Mouse (Mus musculus) liver, embryonic 16.5 days (tissue): ENCODE data around the gene Slx4ip. TPM values are rescaled to one million over a fixed set of nuclear protein-coding genes. Genes with fewer than 3 reads are reported as not detected.
A peak's percentile ranks its signal among the peaks of the same experiment; 100 is the strongest.

Experiments used
- ATAC-seq: fragments of 200-750 bp; cut with Nextera tagmentation; 2 replicates; pipeline ENCODE4 v1.8.0; 2017; ENCODE audit warnings: low read depth, mild to moderate bottlenecking, moderate number of reproducible peaks, moderate library complexity
- H3K27ac ChIP-seq: fragments of 300-500 bp; sonication (generic); 2 replicates; pipeline ENCODE4 v1.5.1; 2014; ENCODE audit warnings: mild to moderate bottlenecking, low read length
- H3K27me3 ChIP-seq: fragments of 300-500 bp; sonication (generic); 2 replicates; pipeline ENCODE4 v1.6.1; 2014; ENCODE audit warnings: low read depth, low read length, mixed read lengths; ENCODE audit not compliant: control insufficient read depth, insufficient read depth
- H3K36me3 ChIP-seq: fragments of 300-500 bp; sonication (generic); 2 replicates; pipeline ENCODE4 v1.6.1; 2014; ENCODE audit warnings: mild to moderate bottlenecking; ENCODE audit not compliant: control insufficient read depth, insufficient read depth
- H3K4me1 ChIP-seq: fragments of 300-500 bp; sonication (generic); 2 replicates; pipeline ENCODE4 v1.6.1; 2014; ENCODE audit warnings: low read depth, low read length, mixed read lengths; ENCODE audit not compliant: control insufficient read depth
- H3K4me2 ChIP-seq: fragments of 300-500 bp; sonication (generic); 2 replicates; pipeline ENCODE4 v1.6.1; 2014; ENCODE audit warnings: low read depth, low read length, mixed read lengths
- H3K4me3 ChIP-seq: fragments of 300-500 bp; sonication (generic); 2 replicates; pipeline ENCODE4 v1.5.1; 2014; ENCODE audit warnings: low read depth, mild to moderate bottlenecking, low read length
- H3K9ac ChIP-seq: fragments of 300-500 bp; sonication (generic); 2 replicates; pipeline ENCODE4 v1.6.1; 2014; ENCODE audit warnings: low read depth, low read length
- H3K9me3 ChIP-seq: fragments of 300-500 bp; sonication (generic); replicated peaks from 2 replicates; pipeline ENCODE4 v1.6.1; 2016; ENCODE audit warnings: low read length; ENCODE audit not compliant: control insufficient read depth
- WGBS: fragments of 180-500 bp; shearing (Covaris S2); extraction: QIAGEN DNeasy Blood & Tissue Kit; methylation state at CpG from one replicate; pipeline ENCODE4 v1.1.7; 2014; ENCODE audit not compliant: insufficient replicate concordance; 5-methylcytosine and 5-hydroxymethylcytosine counted together
- polyA plus RNA-seq: library from polyadenylated mRNA; unstranded; fragments of >200 nt; fragmentation: Nextera tagmentation; extraction: Ambion mirVana; gene quantifications from 2 replicates; pipeline ENCODE4 v1.2.1, GENCODE M21; 2015

The Slx4ip gene
- polyA plus RNA-seq, 1 experiment from 2014 or later: 2.7 TPM

GRCm38 (mm10) chr2:137011980-137012379, 121.0 kb downstream of the Slx4ip start:
- WGBS: 34% methylated on average over 1 of the region's 1 CpGs
- no peaks in the 10 kb centered on the region for H3K9me3 ChIP-seq
- no peaks in the 10 kb centered on the region for H3K36me3 ChIP-seq
- no peaks in the 10 kb centered on the region for H3K4me1 ChIP-seq
- no peak overlapping the region for H3K27ac ChIP-seq
- no peak overlapping the region for H3K4me2 ChIP-seq
- H3K27me3 ChIP-seq: no peaks in the 10 kb centered on the region
- no peak for ATAC-seq
- no peak overlapping the region for H3K9ac ChIP-seq
- H3K4me3 ChIP-seq: no peak overlapping the region

GRCm38 (mm10) chr2:137013151-137013550, 122.1 kb downstream of the Slx4ip start:
- Histone ChIP-seq H3K9me3 (no peaks in the 10 kb centered on the region), H3K4me3 (no peak overlapping the region), H3K9ac (no peak overlapping the region), H3K4me2 (no peak overlapping the region), H3K27ac (no peak overlapping the region), H3K27me3 (no peaks in the 10 kb centered on the region), H3K36me3 (no peaks in the 10 kb centered on the region), H3K4me1 (no peaks in the 10 kb centered on the region)
- WGBS: 70% methylated on average over 3 of the region's 3 CpGs
- ATAC-seq: peak; percentile 47; the same call in 1 of the 2 replicates

GRCm38 (mm10) chr2:137013811-137014350, 122.9 kb downstream of the Slx4ip start:
- H3K27me3 ChIP-seq: no peaks in the 10 kb centered on the region
- WGBS: 71% methylated on average over 4 of the region's 4 CpGs

GRCm38 (mm10) chr2:137014423-137014822, 123.4 kb downstream of the Slx4ip start:
- H3K27me3 ChIP-seq: no peaks in the 10 kb centered on the region
- no peaks in the 10 kb centered on the region for H3K36me3 ChIP-seq
- H3K4me1 ChIP-seq: no peaks in the 10 kb centered on the region
- H3K9me3 ChIP-seq: no peaks in the 10 kb centered on the region
- no peak overlapping the region for H3K9ac ChIP-seq
- WGBS: 87% methylated on average over 2 of the region's 2 CpGs
- H3K4me3 ChIP-seq: no peak overlapping the region
- H3K4me2 ChIP-seq: no peak overlapping the region
- H3K27ac ChIP-seq: no peak overlapping the region
- no peak for ATAC-seq

More at GRCm38 (mm10) chr2:137013811-137014350, 122.9 kb downstream of the Slx4ip start:
- H3K4me2 ChIP-seq: no peak overlapping the region
- no peak overlapping the region for H3K4me3 ChIP-seq
- H3K27ac ChIP-seq: no peak overlapping the region
- H3K36me3 ChIP-seq: no peaks in the 10 kb centered on the region
- no peak for ATAC-seq
- no peak overlapping the region for H3K9ac ChIP-seq
- no peaks in the 10 kb centered on the region for H3K4me1 ChIP-seq
- H3K9me3 ChIP-seq: no peaks in the 10 kb centered on the region

- Histone ChIP-seq H3K27ac (no peak overlapping the region), H3K4me1 (no peaks in the 10 kb centered on the region), H3K4me3 (no peak overlapping the region), H3K9ac (no peak overlapping the region), H3K36me3 (no peaks in the 10 kb centered on the region; the same call in 1 of the 2 replicates), H3K27me3 (no peaks in the 10 kb centered on the region), H3K4me2 (no peak overlapping the region), H3K9me3 (no peaks in the 10 kb centered on the region)
- 75% methylated on average over 2 of the region's 2 CpGs for WGBS
- ATAC-seq: no peak
Observed at GRCm38 (mm10) chr2:137044122-137044521, 153.1 kb downstream of the Slx4ip start.

DNA sequence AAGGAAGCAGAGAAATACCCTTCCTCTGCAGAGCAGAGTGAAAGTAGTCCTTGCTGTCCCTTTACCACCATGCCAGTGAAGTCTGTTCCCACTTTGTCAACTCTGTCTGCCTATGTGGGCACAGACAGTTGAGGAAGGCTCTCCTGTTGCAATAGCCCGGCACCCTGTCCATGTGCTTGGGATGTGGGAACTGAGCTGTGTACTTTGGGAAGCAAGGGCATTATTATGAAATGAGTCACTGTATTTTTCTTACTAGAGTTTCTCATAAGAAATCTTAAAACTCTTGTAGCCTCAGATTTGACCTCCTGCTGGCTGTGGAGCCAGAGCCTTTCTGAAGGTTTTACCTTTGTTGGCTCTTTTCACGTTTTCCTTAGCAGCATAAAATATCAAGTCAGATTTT, 158.3 kb downstream of the Slx4ip start:
- Histone ChIP-seq H3K27ac (no peak overlapping the region), H3K9ac (no peak overlapping the region), H3K4me1 (no peaks in the 10 kb centered on the region), H3K9me3 (no peaks in the 10 kb centered on the region), H3K4me3 (no peak overlapping the region), H3K36me3 (no peaks in the 10 kb centered on the region; the same call in 1 of the 2 replicates), H3K4me2 (no peak overlapping the region), H3K27me3 (no peaks in the 10 kb centered on the region)
- 70% methylated on average over 2 of the region's 2 CpGs for WGBS
- ATAC-seq: no peak

DNA sequence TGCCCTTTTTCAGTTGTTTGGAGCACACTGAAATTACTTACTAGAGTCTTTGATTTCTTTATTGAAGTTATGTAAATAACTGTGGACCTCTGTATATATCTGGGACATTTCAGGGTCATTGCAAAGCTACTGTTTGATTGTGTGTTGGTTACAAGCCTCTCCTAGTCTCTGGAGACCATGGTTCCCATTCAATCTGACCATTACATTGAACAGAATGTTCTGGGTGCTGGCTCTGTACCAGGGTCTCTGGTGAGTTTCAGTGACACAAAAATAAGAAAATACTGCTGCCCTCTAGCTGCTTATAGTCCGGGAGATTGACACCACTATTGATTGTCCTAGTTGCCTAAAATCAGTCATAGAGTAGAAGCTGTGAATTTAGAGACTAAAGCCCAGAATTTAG, 158.9 kb downstream of the Slx4ip start:
- no peaks in the 10 kb centered on the region for H3K4me1 ChIP-seq
- H3K9ac ChIP-seq: no peak overlapping the region
- no peaks in the 10 kb centered on the region for H3K27me3 ChIP-seq
- H3K9me3 ChIP-seq: no peaks in the 10 kb centered on the region
- no peak overlapping the region for H3K27ac ChIP-seq
- H3K36me3 ChIP-seq: no peaks in the 10 kb centered on the region
- H3K4me2 ChIP-seq: no peak overlapping the region
- ATAC-seq: no peak
- H3K4me3 ChIP-seq: no peak overlapping the region
- WGBS: 53% methylated on average over 1 of the region's 1 CpGs

GRCm38 (mm10) chr2:137063829-137064228, 172.8 kb downstream of the Slx4ip start:
- Histone ChIP-seq H3K9ac (no peak overlapping the region), H3K4me3 (no peak overlapping the region), H3K27me3 (no peaks in the 10 kb centered on the region), H3K4me1 (no peaks in the 10 kb centered on the region), H3K27ac (no peak overlapping the region), H3K36me3 (no peaks in the 10 kb centered on the region), H3K4me2 (no peak overlapping the region), H3K9me3 (no peaks in the 10 kb centered on the region)
- ATAC-seq: no peak
- 69% methylated on average over 1 of the region's 1 CpGs for WGBS

- no peaks in the 10 kb centered on the region for H3K9me3 ChIP-seq
- H3K4me1 ChIP-seq: no peaks in the 10 kb centered on the region
- no peak overlapping the region for H3K4me2 ChIP-seq
- no peak overlapping the region for H3K9ac ChIP-seq
- no peak overlapping the region for H3K4me3 ChIP-seq
- 78% methylated on average over 3 of the region's 3 CpGs for WGBS
- no peaks in the 10 kb centered on the region for H3K36me3 ChIP-seq
- no peaks in the 10 kb centered on the region for H3K27me3 ChIP-seq
- ATAC-seq: no peak
- no peak overlapping the region for H3K27ac ChIP-seq
Observed at GRCm38 (mm10) chr2:137064513-137064912, 173.5 kb downstream of the Slx4ip start.
